Mouse (Mus musculus) bone marrow macrophage, adult 2 months (primary cell): ENCODE results near the gene Dio1. TPM values are rescaled to one million over a fixed set of nuclear protein-coding genes. Genes with fewer than 3 reads are reported as not detected.

Experiments
- H3K27ac ChIP-seq: 2 replicates; pipeline ENCODE4 v1.5.1; 2012; ENCODE audit warnings: low read depth, low read length; ENCODE audit not compliant: insufficient read depth
- H3K4me1 ChIP-seq: 2 replicates; pipeline ENCODE4 v1.6.1; 2012; ENCODE audit warnings: low read length; ENCODE audit not compliant: control insufficient read depth, insufficient read depth
- H3K4me3 ChIP-seq: 2 replicates; pipeline ENCODE4 v1.5.1; 2012; ENCODE audit warnings: mild to moderate bottlenecking, low read length, moderate library complexity; ENCODE audit not compliant: insufficient read depth
- CTCF ChIP-seq: IDR thresholded peaks from 2 replicates; pipeline ENCODE4 v1.5.1; 2012; ENCODE audit warnings: low read depth, mild to moderate bottlenecking, low read length, moderate library complexity
- POLR2A ChIP-seq: IDR thresholded peaks from 2 replicates; pipeline ENCODE4 v1.6.1; 2012; ENCODE audit warnings: mild to moderate bottlenecking, low read depth, low read length, borderline replicate concordance
- polyA plus RNA-seq: library from polyadenylated mRNA; stranded (reverse); fragments of >200 nt; gene quantifications from 2 replicates; pipeline ENCODE4 v1.2.4, GENCODE M21; 2012; ENCODE audit not compliant: missing spikeins, insufficient read depth, insufficient read length

The Dio1 gene
- not detected in 2 replicates for polyA plus RNA-seq

DNA sequence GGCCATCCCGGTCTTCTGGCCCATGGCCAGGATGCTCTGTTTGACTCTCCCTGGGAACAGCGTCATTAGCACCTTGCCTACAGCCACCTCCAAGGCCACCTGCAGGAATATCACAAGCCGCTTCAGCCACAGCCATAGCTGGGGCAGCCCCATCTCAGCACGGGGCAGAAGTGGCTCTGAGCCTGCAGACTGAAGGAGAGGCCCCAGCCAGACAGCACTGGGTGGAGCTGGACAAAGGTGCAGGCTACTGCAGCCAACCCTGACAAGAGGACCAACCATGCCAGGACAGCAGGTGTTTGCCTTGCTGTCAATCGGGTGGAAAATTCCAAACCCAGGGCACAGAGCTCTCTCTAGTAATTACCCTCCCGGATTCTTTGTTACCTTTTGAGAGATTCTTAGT lies at the start of gene Dio1:
Dio1 (minus strand) TSS at position 204 of the 400 bp plus-strand sequence.
- Histone ChIP-seq H3K27ac (no peak within 1 kb of the TSS), H3K4me3 (no peak within 1 kb of the TSS), H3K4me1 (no peaks in the 10 kb centered on the region)
- TF ChIP-seq CTCF (no peak), POLR2A (no peak)

DNA sequence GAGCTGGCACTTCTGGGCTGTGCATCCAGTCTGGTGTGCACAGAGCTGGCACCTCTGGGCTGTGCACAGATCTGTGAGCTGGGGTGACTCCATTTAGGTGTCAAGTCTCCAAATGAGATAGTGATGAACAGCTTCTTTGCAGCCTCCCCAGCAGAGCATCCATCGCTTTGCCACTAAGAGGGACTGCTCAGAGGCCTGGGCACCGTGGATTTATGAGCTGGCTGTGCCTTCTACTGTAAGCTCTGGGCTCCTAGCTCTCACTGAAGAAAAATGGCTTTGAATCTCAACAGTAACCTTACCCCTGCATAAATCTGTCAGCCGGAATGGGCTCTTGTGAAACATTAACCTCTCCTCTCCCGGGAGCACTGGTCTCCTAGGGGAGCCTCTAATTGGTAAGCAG lies 47.6 kb upstream of the Dio1 start:
- no peak overlapping the region for H3K4me3 ChIP-seq
- H3K27ac ChIP-seq = no peak overlapping the region
- no peaks in the 10 kb centered on the region for H3K4me1 ChIP-seq
- no peak for TF ChIP-seq CTCF
- TF ChIP-seq POLR2A = no peak

DNA sequence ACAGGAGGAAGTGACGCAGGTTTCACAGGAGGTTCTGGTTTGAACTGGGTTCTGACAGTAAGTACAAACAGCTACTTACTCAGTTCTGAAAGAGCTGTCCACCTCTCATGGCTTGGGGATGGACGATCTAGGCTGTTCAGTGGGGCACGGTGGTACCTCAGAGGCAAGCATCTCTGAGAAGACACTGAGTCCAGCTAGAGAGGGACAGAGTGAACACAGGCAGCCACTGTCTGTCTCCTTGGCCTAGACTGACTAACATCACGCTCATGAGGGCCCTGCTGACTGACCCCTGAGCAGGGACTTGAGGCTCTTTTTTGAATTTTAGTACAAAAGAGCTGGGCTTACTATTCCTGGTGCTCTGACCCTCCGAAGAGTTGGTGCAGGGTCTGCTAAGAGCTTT lies 47.2 kb upstream of the Dio1 start:
- H3K4me3 ChIP-seq = no peak overlapping the region
- no peaks in the 10 kb centered on the region for H3K4me1 ChIP-seq
- no peak overlapping the region for H3K27ac ChIP-seq
- TF ChIP-seq POLR2A = no peak
- no peak for TF ChIP-seq CTCF

DNA sequence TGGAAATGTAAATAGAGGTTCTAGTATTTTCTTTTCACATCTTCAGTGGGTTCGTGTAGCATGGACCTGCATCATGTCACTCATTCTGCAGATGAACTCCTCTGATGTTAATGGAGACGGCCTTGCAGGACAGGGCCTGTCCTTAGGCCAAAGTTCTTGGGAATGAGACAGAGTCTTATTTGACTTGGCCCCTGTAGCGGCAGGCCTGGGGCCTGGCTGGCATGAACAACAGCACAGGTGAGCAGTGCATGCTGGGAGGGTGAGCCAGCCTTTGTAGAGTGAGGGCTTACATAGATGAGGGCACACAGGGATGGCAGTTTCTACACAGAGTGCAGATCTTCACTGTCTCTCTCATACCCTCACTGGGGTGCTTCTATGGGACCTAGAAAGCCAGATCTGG lies 46.6 kb upstream of the Dio1 start:
- TF ChIP-seq CTCF (no peak), POLR2A (no peak)
- H3K27ac ChIP-seq = no peak overlapping the region
- H3K4me3 ChIP-seq = no peak overlapping the region
- no peaks in the 10 kb centered on the region for H3K4me1 ChIP-seq

DNA sequence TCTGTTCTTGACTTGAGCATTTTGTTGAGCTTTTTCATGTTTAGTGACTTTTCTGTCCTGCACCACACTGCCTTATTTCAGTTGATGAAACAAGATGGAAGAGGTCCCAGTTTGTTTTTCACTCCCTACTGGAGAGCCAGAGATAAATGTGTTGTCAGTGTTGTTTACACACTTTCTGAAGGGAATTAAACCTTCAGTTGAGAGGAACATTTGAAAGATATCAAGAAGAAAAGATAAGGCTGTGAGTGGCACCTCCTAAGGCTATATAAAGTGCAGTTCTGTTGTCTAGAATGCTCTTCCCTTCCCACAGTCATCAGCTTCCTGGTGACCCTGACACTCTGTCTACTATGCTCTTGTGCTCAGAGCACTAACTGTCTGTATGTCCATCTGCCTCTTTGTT lies 44.4 kb upstream of the Dio1 start:
- H3K4me1 ChIP-seq = no peaks in the 10 kb centered on the region
- no peak overlapping the region for H3K27ac ChIP-seq
- no peak overlapping the region for H3K4me3 ChIP-seq
- no peak for TF ChIP-seq CTCF
- TF ChIP-seq POLR2A = no peak

DNA sequence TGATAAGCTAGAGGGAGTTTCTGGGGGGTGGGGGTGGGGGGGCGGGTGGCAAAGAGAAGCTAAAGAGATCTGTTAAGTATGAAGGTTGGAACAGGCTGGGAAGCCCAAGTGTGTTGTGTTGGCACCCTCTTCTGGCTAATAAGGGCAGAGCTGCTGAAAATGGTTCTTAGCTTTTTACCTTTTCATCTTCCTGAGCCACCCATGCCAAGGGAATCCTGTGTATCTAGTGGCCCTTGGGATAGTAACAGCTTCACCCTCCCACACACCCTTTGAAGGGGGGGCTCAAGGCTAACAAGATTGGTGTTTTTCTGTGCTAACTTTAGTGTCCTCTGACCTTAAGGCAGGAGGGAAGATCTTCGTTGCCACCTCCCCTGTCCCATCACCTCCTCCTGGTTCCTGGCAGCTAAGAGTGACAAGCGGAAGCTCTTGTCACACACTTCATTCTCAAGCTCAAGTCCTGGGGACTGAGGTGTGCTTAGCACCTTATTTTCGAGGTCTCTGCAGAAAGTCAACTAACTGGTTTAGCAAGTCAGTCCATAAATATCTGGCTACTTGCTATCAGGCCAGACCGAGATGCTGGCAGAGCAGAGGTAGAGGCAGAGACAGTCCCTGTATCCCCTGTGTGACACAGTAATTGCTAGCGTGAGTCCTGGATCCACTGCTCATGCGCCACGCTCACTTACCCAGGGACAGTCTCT lies 42.5 kb upstream of the Dio1 start:
- TF ChIP-seq CTCF (no peak), POLR2A (no peak)
- H3K27ac ChIP-seq = no peak overlapping the region
- no peak overlapping the region for H3K4me3 ChIP-seq
- H3K4me1 ChIP-seq = no peaks in the 10 kb centered on the region

DNA sequence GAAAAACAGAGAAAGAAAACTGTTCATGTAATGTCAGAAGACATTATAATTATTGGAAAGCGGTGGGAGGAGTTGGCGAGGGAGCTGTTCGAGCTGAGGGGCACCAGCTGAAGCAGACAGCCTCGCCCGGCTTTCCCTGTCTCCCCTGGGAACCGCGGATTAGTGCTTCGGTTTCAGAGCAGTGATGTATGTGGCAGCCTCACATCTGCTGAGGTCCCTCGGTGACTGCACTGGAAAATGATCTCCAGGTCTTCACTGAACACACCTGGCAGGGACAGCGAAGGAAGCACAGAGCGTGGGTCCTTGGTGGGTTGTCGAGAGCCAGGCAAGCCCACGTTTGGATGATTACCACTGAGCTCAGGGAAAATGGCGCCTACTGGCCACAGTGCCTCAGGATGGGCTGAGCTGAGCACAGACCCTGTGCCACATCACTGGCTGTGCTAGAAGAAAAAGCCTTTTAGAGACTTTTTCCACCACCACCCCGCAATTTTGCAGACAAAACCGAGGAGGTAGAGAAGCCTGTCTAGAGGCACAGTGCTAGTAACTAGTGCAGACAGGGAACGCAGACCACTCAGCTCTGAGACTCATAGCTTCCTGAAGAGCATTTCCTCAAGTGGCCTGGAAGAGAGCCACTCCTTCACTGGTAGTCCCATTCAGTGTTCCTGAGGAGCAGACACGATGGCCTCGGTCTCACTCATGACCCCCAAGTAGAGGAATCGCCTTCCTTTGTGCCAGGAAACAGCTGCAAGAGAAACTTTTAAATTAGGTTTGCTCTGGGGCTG lies 41.8 kb upstream of the Dio1 start:
- Histone ChIP-seq H3K27ac (no peak overlapping the region), H3K4me3 (no peak overlapping the region), H3K4me1 (no peaks in the 10 kb centered on the region)
- TF ChIP-seq CTCF = no peak
- TF ChIP-seq POLR2A = no peak

DNA sequence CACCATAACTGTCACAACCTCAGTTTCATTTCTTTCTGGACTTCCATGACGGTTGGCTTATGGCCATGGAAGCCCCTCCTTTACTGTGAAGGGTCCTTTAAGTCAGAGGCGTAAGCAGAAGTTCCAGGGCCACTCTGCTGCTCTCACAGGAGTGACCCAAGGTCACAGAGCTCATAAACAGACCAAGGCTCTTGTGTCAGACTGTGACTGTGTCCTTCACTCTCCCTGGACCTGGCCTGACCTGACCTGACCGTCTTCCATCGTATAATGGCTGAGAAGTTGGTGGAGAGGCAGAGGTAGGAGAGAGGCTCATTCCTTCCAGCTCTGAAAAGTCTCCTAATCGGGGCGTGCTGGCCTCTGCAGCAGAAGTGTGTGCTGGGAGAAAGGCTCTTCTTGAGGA lies 40.3 kb upstream of the Dio1 start:
- no peak overlapping the region for H3K27ac ChIP-seq
- TF ChIP-seq POLR2A (no peak), CTCF (no peak)
- peaks cover 4% of the 10 kb centered on the region; the same call in 1 of the 2 replicates for H3K4me1 ChIP-seq
- H3K4me3 ChIP-seq = no peak overlapping the region

DNA sequence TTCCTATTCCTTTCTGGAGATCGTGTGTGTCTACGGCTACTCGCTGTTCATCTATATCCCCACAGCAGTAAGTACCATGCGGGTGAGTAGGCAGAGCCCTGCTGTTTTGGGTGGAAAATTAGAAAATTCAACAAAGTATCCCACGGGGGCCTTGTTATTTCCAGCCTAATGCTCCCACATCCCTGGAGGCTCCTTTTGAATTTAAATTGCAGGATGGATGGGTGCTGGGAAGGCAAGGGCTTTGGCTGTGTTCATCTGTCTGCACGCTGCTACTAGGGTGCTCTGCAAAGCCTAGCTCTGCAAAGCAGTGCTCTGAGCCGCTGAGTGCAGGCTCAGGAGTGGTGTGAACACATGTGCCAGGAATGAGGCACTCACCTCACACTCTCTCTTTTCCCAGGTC lies 37.6 kb upstream of the Dio1 start:
- Histone ChIP-seq H3K4me3 (no peak overlapping the region), H3K4me1 (peaks cover 4% of the 10 kb centered on the region; the same call in 1 of the 2 replicates), H3K27ac (no peak overlapping the region)
- no peak for TF ChIP-seq POLR2A
- TF ChIP-seq CTCF = no peak

DNA sequence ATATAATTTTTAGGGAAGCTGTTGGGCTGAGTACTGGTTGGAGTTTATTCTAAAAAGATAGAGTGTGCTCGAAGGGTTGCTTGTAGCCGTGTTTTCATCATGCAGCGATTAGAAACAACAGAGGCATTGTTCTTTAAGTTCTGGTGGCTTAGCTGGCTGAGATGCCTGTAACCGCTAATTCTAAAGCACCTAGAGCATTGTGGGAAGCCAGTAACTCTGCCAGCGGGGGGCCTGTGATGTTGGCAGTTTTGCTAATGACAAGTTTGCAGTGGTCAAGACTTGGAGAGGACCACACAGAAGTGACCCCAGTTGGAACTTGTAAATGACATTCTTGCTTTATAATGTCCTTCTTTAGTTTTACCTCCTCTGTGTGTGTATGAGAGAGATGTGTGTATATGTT lies 34.4 kb upstream of the Dio1 start:
- Histone ChIP-seq H3K27ac (no peak overlapping the region), H3K4me1 (peaks cover 4% of the 10 kb centered on the region; the same call in 1 of the 2 replicates), H3K4me3 (no peak overlapping the region)
- no peak for TF ChIP-seq CTCF
- TF ChIP-seq POLR2A = no peak
